Mouse (Mus musculus): ENCODE data around the gene Cdt1. TPM values are rescaled to one million over a fixed set of nuclear protein-coding genes. Genes with fewer than 3 reads are reported as not detected.

Cdt1 gene
- polyA plus RNA-seq, 1 experiment from 2014 or later: 28.4 TPM

DNA sequence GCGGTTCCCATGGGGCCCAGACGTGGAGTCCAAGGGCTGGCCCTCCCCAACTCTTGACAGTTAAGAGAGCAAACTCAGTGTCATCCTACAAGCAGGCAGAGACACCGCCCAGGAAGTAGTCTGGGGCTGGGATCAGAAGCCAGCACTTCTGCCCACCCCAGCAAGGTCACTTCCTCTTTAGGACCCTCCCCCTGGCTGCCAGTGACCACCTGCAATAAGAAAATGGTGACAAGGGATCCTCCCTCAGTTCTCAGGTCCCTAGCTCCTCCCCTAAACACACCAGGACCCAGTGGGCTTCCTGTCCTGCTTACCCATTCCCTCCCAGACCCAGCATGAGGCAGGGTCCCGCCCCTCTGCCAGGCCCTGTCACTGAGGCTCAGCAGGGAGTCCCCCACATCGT is 20.0 kb upstream of the Cdt1 start:
- Histone ChIP-seq H3K4me3 (replicated peaks; ENCODE audit: low read length) (no peak overlapping the region), H3K4me2 (ENCODE audit: low read depth, low read length) (peak overlapping the region; percentile 40), H3K27ac (ENCODE audit: low read length) (peak overlapping the region; percentile 48), H3K9me3 (replicated peaks; ENCODE audit: control insufficient read depth, low read length) (no peaks in the 10 kb centered on the region), H3K27me3 (ENCODE audit: control insufficient read depth, insufficient read depth, low read length) (no peaks in the 10 kb centered on the region), H3K4me1 (ENCODE audit: control insufficient read depth, insufficient read depth, low read length) (peaks cover 44% of the 10 kb centered on the region), H3K36me3 (ENCODE audit: control insufficient read depth, insufficient read depth, low read length) (no peaks in the 10 kb centered on the region), H3K9ac (ENCODE audit: low read length) (peak overlapping the region; percentile 52; the same call in 1 of the 2 replicates)
- 28% methylated on average over 5 of the region's 5 CpGs for WGBS
- ATAC-seq (ENCODE audit: insufficient read depth, low FRiP score): no peak

DNA sequence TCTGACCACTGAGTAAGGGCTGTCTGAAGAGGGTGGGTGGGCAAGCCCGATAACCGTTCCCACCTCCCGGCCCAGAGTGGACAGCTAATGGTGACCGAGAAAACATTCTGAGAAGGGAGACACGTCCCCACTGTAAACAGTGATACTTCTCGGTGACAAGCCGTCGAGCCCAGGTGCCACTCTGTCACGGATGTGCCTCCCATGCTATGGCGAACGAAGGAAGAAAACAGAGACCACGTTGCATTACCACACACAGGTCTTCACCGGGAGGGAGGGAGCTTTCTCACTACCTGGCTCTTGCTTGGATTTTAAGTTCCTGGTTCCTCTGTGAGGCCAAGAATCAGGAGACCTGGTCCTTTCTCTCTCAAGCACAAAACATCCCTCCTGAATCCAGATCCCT is 19.5 kb upstream of the Cdt1 start:
- no peak overlapping the region for H3K9ac ChIP-seq (ENCODE audit: low read length)
- H3K4me1 ChIP-seq (ENCODE audit: control insufficient read depth, insufficient read depth, low read length): peaks cover 44% of the 10 kb centered on the region
- no peaks in the 10 kb centered on the region for H3K36me3 ChIP-seq (ENCODE audit: control insufficient read depth, insufficient read depth, low read length)
- 54% methylated on average over 13 of the region's 13 CpGs for WGBS
- peak overlapping the region; percentile 48 for H3K27ac ChIP-seq (ENCODE audit: low read length)
- no peak for ATAC-seq (ENCODE audit: insufficient read depth, low FRiP score)
- no peaks in the 10 kb centered on the region for H3K9me3 ChIP-seq (replicated peaks; ENCODE audit: control insufficient read depth, low read length)
- H3K4me2 ChIP-seq (ENCODE audit: low read depth, low read length): peak overlapping the region; percentile 40; the same call in 1 of the 2 replicates
- H3K4me3 ChIP-seq (replicated peaks; ENCODE audit: low read length): no peak overlapping the region
- H3K27me3 ChIP-seq (ENCODE audit: control insufficient read depth, insufficient read depth, low read length): no peaks in the 10 kb centered on the region

DNA sequence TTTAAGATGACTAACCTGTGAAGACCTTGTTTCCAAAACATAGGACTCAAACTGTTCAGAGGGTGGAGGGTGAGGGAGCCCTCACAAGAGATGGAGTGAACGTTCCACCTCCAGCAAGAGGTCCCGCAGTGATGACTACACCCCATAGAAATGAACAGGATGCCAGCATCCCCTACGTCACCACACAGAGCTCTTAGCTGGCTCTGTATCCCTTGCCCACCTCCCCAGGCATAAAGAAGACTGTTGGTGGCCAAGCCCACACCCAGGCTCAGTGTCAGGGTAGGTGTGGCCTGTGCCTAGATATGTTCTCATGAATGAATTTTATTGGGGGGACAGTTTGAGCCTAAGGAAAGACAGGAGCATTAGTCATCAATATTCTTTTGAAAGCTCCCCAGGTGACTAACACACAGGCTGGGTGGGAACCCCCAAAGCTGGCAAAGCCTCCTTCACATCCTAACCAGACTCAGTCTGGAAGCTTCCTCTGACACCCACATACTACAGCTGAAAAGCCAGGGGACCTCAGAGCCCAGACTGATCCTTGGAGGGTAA is 18.9 kb upstream of the Cdt1 start:
- no peak for ATAC-seq (ENCODE audit: insufficient read depth, low FRiP score)
- Histone ChIP-seq H3K27ac (ENCODE audit: low read length) (peak overlapping the region; percentile 48), H3K27me3 (ENCODE audit: control insufficient read depth, insufficient read depth, low read length) (no peaks in the 10 kb centered on the region), H3K4me3 (replicated peaks; ENCODE audit: low read length) (peak overlapping the region; percentile 80; the same call in 1 of the 2 replicates), H3K4me1 (ENCODE audit: control insufficient read depth, insufficient read depth, low read length) (peaks cover 44% of the 10 kb centered on the region), H3K9me3 (replicated peaks; ENCODE audit: control insufficient read depth, low read length) (no peaks in the 10 kb centered on the region), H3K36me3 (ENCODE audit: control insufficient read depth, insufficient read depth, low read length) (no peaks in the 10 kb centered on the region), H3K9ac (ENCODE audit: low read length) (peak overlapping the region; percentile 93; the same call in 1 of the 2 replicates), H3K4me2 (ENCODE audit: low read depth, low read length) (peak overlapping the region; percentile 88)
- WGBS: 75% methylated on average over 3 of the region's 3 CpGs

DNA sequence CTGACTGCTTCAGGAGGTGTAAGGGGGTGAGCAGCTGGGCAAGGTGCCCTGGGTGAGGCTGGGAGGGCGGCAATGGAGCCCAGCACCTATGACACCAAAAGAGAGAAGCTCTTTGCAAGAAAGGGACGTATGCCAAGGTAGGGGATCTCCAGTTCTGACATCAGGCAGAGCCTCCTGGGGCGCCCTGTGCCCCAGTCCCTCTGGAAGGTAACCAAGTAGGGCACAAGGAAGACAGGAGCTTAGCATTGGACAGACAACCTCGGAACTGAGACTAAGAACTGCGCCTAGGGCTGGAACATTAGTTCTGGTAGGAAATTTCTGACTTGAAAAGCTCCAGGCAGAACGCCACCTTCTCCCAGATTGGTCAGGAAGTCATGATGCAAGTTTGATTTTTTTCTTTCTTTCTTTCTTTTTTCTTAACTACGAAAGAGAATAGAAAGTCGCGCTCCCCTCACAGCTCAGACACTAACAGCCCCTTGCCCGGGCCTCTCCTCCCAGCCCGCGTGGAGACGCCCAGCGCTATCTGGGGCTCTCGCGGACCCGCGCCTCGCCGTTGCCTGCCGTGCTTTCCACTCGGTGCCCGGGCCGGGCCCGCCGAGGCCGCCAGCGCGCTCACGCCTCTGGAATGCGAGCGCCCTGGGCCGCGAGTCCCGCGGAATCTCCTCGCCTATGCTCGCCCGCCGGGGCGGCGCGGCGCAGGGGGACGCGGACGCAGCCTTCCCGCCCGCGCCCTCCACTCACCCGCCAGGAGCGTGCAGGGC is 17.4 kb upstream of the Cdt1 start:
- 3% methylated on average over 52 of the region's 52 CpGs for WGBS
- peaks cover 44% of the 10 kb centered on the region for H3K4me1 ChIP-seq (ENCODE audit: control insufficient read depth, insufficient read depth, low read length)
- peak overlapping the region; percentile 80 for H3K4me3 ChIP-seq (replicated peaks; ENCODE audit: low read length)
- H3K36me3 ChIP-seq (ENCODE audit: control insufficient read depth, insufficient read depth, low read length): no peaks in the 10 kb centered on the region
- no peaks in the 10 kb centered on the region for H3K27me3 ChIP-seq (ENCODE audit: control insufficient read depth, insufficient read depth, low read length)
- H3K9me3 ChIP-seq (replicated peaks; ENCODE audit: control insufficient read depth, low read length): no peaks in the 10 kb centered on the region
- peak overlapping the region; percentile 87 for H3K27ac ChIP-seq (ENCODE audit: low read length)
- peak overlapping the region; percentile 88 for H3K4me2 ChIP-seq (ENCODE audit: low read depth, low read length)
- ATAC-seq (ENCODE audit: insufficient read depth, low FRiP score): peak; percentile 45
- H3K9ac ChIP-seq (ENCODE audit: low read length): peak overlapping the region; percentile 93

DNA sequence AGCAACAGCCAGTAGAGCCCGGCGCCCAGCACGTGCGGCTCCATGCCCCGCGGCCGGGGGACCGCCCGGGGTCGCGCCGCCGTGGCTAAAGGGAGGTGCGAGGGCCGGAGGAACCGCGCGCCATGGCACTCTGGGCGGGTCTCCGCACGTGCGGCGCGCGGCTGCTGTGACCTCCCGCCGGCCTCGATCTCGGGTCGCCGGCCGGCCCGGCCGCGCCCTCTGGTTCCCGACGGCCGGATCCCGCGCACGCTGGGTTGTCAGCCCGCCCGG is 16.9 kb upstream of the Cdt1 start:
- Histone ChIP-seq H3K36me3 (ENCODE audit: control insufficient read depth, insufficient read depth, low read length) (no peaks in the 10 kb centered on the region), H3K27ac (ENCODE audit: low read length) (peak overlapping the region; percentile 87), H3K27me3 (ENCODE audit: control insufficient read depth, insufficient read depth, low read length) (no peaks in the 10 kb centered on the region), H3K9ac (ENCODE audit: low read length) (peak overlapping the region; percentile 93), H3K4me3 (replicated peaks; ENCODE audit: low read length) (peak overlapping the region; percentile 80), H3K9me3 (replicated peaks; ENCODE audit: control insufficient read depth, low read length) (no peaks in the 10 kb centered on the region), H3K4me1 (ENCODE audit: control insufficient read depth, insufficient read depth, low read length) (peaks cover 41% of the 10 kb centered on the region), H3K4me2 (ENCODE audit: low read depth, low read length) (peak overlapping the region; percentile 88)
- WGBS: 1% methylated on average over 26 of the region's 43 CpGs
- peak; percentile 35 for ATAC-seq (ENCODE audit: insufficient read depth, low FRiP score)

DNA sequence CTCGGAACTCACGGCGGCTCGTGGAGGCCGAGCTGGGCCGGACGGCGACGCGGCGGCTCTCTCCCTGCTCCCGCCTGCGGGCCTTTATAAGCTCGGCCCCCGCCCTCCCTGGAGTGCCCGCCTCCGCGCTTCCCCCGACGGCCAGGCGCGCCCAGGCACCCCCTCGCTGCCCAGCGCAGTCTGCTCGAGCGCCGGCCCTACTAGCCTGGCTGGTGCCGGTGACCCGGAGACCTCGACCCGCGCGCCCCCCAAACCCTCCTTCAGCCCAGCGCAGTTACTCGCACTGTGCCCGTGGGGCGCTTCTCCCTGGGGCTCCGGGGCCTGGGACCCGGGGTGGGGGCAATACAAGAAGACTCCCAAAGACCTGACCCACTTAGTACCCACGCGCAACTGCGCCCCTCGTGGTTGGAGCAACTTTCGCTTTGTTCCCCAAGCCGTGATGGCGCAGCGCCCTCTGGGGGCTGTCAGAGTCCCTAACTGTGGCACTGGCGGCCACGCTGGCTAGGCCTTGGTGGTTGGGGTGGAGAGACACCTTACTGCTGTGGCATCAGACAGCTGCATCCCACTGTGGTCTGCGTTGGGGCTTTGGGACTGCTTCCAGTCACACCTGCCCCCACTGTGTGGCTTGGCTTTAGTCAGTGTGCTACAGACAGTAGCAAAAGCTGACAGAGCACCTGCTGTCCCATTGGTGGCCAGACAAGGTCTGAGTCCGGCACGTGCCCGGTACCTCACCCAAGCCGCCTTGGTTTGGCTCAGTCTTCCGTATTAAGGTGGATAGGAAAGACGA is 16.4 kb upstream of the Cdt1 start, which contains the start of gene Piezo1:
Piezo1 (minus strand) TSS at position 65 of the 787 bp plus-strand sequence.
- peak within 1 kb of the TSS; percentile 93 for H3K9ac ChIP-seq (ENCODE audit: low read length)
- peaks cover 37% of the 10 kb centered on the region for H3K4me1 ChIP-seq (ENCODE audit: control insufficient read depth, insufficient read depth, low read length)
- H3K9me3 ChIP-seq (replicated peaks; ENCODE audit: control insufficient read depth, low read length): no peaks in the 10 kb centered on the region
- peak within 1 kb of the TSS; percentile 87 for H3K27ac ChIP-seq (ENCODE audit: low read length)
- H3K4me2 ChIP-seq (ENCODE audit: low read depth, low read length): peak within 1 kb of the TSS; percentile 88
- peak within 1 kb of the TSS; percentile 80 for H3K4me3 ChIP-seq (replicated peaks; ENCODE audit: low read length)
- H3K27me3 ChIP-seq (ENCODE audit: control insufficient read depth, insufficient read depth, low read length): no peaks in the 10 kb centered on the region
- WGBS: 9% methylated on average over 54 of the region's 56 CpGs
- ATAC-seq (ENCODE audit: insufficient read depth, low FRiP score): peak; percentile 89
- no peaks in the 10 kb centered on the region for H3K36me3 ChIP-seq (ENCODE audit: control insufficient read depth, insufficient read depth, low read length)

DNA sequence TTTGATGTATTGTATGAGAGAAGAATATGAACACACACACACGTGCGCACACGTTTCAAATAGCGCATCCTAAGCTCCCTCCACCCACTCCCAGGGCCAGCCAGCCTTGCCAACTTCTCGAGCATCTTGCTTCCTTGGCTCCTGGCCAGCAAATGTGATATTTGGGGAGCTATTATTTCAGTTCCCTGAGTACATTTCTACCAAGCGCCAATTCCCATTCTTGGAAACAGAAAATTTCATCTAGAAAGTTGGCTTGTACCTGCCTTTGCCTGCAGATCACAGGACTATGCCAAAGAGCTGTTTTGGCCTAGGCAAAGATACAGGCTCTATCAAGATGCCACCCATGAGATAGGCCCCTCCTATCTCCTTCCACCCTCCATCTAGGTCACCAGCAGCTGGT is 13.0 kb upstream of the Cdt1 start:
- WGBS: 61% methylated on average over 6 of the region's 6 CpGs
- Histone ChIP-seq H3K4me1 (ENCODE audit: control insufficient read depth, insufficient read depth, low read length) (peaks cover 13% of the 10 kb centered on the region), H3K4me3 (replicated peaks; ENCODE audit: low read length) (no peak overlapping the region), H3K27me3 (ENCODE audit: control insufficient read depth, insufficient read depth, low read length) (no peaks in the 10 kb centered on the region), H3K36me3 (ENCODE audit: control insufficient read depth, insufficient read depth, low read length) (no peaks in the 10 kb centered on the region), H3K4me2 (ENCODE audit: low read depth, low read length) (no peak overlapping the region), H3K9me3 (replicated peaks; ENCODE audit: control insufficient read depth, low read length) (no peaks in the 10 kb centered on the region), H3K9ac (ENCODE audit: low read length) (no peak overlapping the region), H3K27ac (ENCODE audit: low read length) (no peak overlapping the region)
- no peak for ATAC-seq (ENCODE audit: insufficient read depth, low FRiP score)

DNA sequence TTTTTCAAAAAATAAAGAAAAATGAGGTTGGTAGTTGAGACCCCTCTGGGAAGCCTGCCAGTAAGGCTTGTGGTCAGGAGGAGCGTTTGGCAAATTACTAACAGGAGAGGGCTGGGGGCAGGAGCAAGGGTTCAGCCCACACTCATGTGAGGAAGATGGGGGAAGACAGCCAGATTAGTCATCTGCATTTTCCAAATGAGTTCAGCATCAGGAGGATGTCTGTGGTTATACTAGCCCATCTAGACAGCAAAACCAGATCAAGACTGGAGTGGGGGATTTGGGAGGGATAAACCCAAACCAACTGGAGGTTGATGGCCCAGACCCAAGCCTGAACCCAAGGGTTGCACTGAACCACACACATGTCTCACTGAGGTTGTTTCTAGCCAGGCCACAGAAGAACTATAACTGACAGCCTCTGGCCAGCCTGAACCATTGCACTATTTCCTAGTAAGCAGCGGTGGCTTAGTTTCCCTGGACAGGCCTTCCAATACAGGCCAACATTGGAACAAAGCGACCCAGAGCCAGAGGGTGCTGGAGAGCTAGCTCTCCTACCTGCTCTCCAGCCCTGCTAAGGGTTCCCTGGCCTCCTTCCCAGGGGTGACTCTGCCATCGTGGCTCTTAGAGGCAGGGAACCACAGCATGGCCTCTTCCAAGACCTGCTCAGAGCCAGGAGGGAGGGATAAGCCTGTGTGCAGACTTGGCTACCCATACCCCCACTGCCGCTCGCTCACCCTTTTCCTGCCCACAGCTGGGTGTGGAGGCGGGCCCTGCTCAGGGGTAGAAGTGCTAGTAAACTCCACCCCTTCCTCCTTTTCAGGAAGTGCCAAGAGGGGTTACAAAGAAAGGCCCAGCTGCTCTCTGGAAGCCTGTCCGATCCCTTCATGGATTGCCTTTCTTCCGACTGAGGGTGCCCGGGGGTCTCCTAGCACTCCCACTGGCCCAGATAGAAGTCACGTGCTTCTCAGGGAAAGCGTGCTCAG is 11.5 kb upstream of the Cdt1 start:
- peak overlapping the region; percentile 60; the same call in 1 of the 2 replicates for H3K9ac ChIP-seq (ENCODE audit: low read length)
- WGBS: 52% methylated on average over 12 of the region's 12 CpGs
- H3K36me3 ChIP-seq (ENCODE audit: control insufficient read depth, insufficient read depth, low read length): no peaks in the 10 kb centered on the region
- H3K4me3 ChIP-seq (replicated peaks; ENCODE audit: low read length): no peak overlapping the region
- H3K4me2 ChIP-seq (ENCODE audit: low read depth, low read length): no peak overlapping the region
- peak overlapping the region; percentile 72 for H3K27ac ChIP-seq (ENCODE audit: low read length)
- no peaks in the 10 kb centered on the region for H3K27me3 ChIP-seq (ENCODE audit: control insufficient read depth, insufficient read depth, low read length)
- no peaks in the 10 kb centered on the region for H3K9me3 ChIP-seq (replicated peaks; ENCODE audit: control insufficient read depth, low read length)
- peak; percentile 58 for ATAC-seq (ENCODE audit: insufficient read depth, low FRiP score)
- peaks cover 6% of the 10 kb centered on the region; the same call in 1 of the 2 replicates for H3K4me1 ChIP-seq (ENCODE audit: control insufficient read depth, insufficient read depth, low read length)
